Comparison of ENCODE assay signal across 18 mouse cellular contexts in the genomic region with DNA sequence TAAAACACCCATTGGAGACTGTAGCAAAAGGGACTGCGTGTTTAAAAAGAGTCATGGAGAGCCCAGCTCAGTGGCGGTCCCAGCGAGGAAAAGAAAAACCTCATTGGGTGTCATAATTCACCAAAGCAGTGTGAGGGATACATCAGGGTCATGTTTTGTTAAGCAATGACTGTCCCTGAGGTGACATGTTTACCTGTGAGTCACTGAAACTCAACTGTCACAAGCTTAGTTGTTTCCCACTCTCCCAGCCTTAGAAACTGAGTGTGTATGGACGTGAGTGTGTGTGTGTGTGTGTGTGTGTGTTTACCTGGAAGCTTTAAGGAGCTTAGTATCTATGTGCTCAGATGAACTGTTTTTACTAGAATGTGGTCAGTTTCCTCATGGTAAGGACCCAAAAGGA. TPM values are rescaled to one million over a fixed set of nuclear protein-coding genes. Genes with fewer than 3 reads are reported as not detected.
"Had no signal": no experiment of that assay in that cellular context is flagged by ENCODE, and none has a peak within 500 bp of the region (broad histone marks: within the 10 kb centered on the region; RNA-seq: fewer than 3 reads in every experiment).

No protein-coding gene starts in this region.

- H3K4me1 ChIP-seq: neural tube, embryonic 12.5 days; neural tube, embryonic 13.5 days; stomach, embryonic 15.5 days had no signal

- H3K9ac ChIP-seq: neural tube, embryonic 12.5 days; neural tube, embryonic 13.5 days; stomach, embryonic 15.5 days had no signal

- H3K4me3 ChIP-seq: neural tube, embryonic 12.5 days; neural tube, embryonic 13.5 days; stomach, embryonic 15.5 days had no signal

- H3K27ac ChIP-seq: neural tube, embryonic 12.5 days; neural tube, embryonic 13.5 days; stomach, embryonic 15.5 days; stomach, postnatal 0 days had no signal

- H3K27me3 ChIP-seq: neural tube, embryonic 12.5 days; neural tube, embryonic 13.5 days; stomach, embryonic 15.5 days had no signal

- H3K4me2 ChIP-seq: neural tube, embryonic 12.5 days; neural tube, embryonic 13.5 days; stomach, embryonic 15.5 days had no signal

- H3K36me3 ChIP-seq: neural tube, embryonic 12.5 days; neural tube, embryonic 13.5 days; stomach, embryonic 15.5 days had no signal

- DNase-seq: retina, postnatal 1 day; right cerebral cortex, adult 18-20 months; right cerebral cortex, postnatal 14 days; right cerebral cortex, postnatal 25 days; right cerebral cortex, postnatal 4 days; spleen, adult 18-20 months; thymus, adult 18-20 months; thymus, adult 2 months; thymus, postnatal 14 days; thymus, postnatal 25 days; thymus, postnatal 36 days; thymus, postnatal 4 days had no signal

- H3K9me3 ChIP-seq: neural tube, embryonic 12.5 days; neural tube, embryonic 13.5 days; stomach, embryonic 15.5 days had no signal

RNA-seq across cellular contexts. Expression of gene Il18r1, which starts 2.0 kb away (rescaled TPM):
- polyA plus RNA-seq: neural tube, embryonic 12.5 days; neural tube, embryonic 13.5 days; neural tube, embryonic 14.5 days had no signal

RNA-seq across cellular contexts. Expression of gene Il1rl1, which starts 37.9 kb away (rescaled TPM):
- polyA plus RNA-seq: neural tube, embryonic 13.5 days; neural tube, embryonic 14.5 days had no signal

RNA-seq across cellular contexts. Expression of gene Il18rap, which starts 47.9 kb away (rescaled TPM):
- polyA plus RNA-seq: testis, adult 2 months had no signal
